Mouse (Mus musculus) frontal cortex, adult (tissue): ENCODE data around the gene Tle3.

Experiments used
- ATAC-seq: cut with Nextera tagmentation; 2 replicates; pipeline ENCODE4 v1.9.2; 2017; ENCODE audit warnings: mild to moderate bottlenecking, moderate library complexity, mixed read lengths; ENCODE audit not compliant: low TSS enrichment

Tle3 gene

GRCm38 (mm10) chr9:61371755-61372509, at the start of gene Tle3:
TSS of gene Tle3 (plus strand) at chr9:61372366.
- ATAC-seq = peak; percentile 56

- no peak for ATAC-seq
These were observed 48.9 kb upstream of the Tle3 start for GRCm38 (mm10) chr9:61323221-61323620.

- ATAC-seq = no peak
These were observed 48.3 kb upstream of the Tle3 start for GRCm38 (mm10) chr9:61323879-61324278.

- ATAC-seq = no peak
These were observed 47.8 kb upstream of the Tle3 start for GRCm38 (mm10) chr9:61324354-61324753.

- no peak for ATAC-seq
These were observed 47.2 kb upstream of the Tle3 start for GRCm38 (mm10) chr9:61325012-61325411.

GRCm38 (mm10) chr9:61325931-61326351, 46.2 kb upstream of the Tle3 start:
- ATAC-seq = no peak

- no peak for ATAC-seq
These were observed 45.2 kb upstream of the Tle3 start for GRCm38 (mm10) chr9:61326922-61327321.

- no peak for ATAC-seq
These were observed 44.0 kb upstream of the Tle3 start for GRCm38 (mm10) chr9:61328173-61328572.

GRCm38 (mm10) chr9:61330747-61331146, 41.4 kb upstream of the Tle3 start:
- no peak for ATAC-seq

- no peak for ATAC-seq
These were observed 39.8 kb upstream of the Tle3 start for GRCm38 (mm10) chr9:61332226-61332936.

- ATAC-seq = no peak
These were observed 36.0 kb upstream of the Tle3 start for GRCm38 (mm10) chr9:61336179-61336578.

- ATAC-seq = no peak
These were observed 35.3 kb upstream of the Tle3 start for GRCm38 (mm10) chr9:61336591-61337587.

GRCm38 (mm10) chr9:61337665-61338064, 34.5 kb upstream of the Tle3 start:
- no peak for ATAC-seq

- no peak for ATAC-seq
These were observed 32.9 kb upstream of the Tle3 start for GRCm38 (mm10) chr9:61339311-61339710.

GRCm38 (mm10) chr9:61340333-61340732, 31.8 kb upstream of the Tle3 start:
- no peak for ATAC-seq

GRCm38 (mm10) chr9:61342297-61342696, 29.9 kb upstream of the Tle3 start:
- ATAC-seq = no peak

- no peak for ATAC-seq
These were observed 27.5 kb upstream of the Tle3 start for GRCm38 (mm10) chr9:61344684-61345083.

- ATAC-seq = no peak
These were observed 25.2 kb upstream of the Tle3 start for GRCm38 (mm10) chr9:61347011-61347410.

GRCm38 (mm10) chr9:61348036-61348435, 24.1 kb upstream of the Tle3 start:
- no peak for ATAC-seq

- no peak for ATAC-seq
These were observed 23.6 kb upstream of the Tle3 start for GRCm38 (mm10) chr9:61348616-61349015.

GRCm38 (mm10) chr9:61349697-61350096, 22.5 kb upstream of the Tle3 start:
- ATAC-seq = no peak

GRCm38 (mm10) chr9:61351164-61351563, 21.0 kb upstream of the Tle3 start:
- ATAC-seq = no peak
